Mouse (Mus musculus) mouse trophoblast stem cell (cell line): Measurements from ENCODE around the gene Taf5.

Experiments
- in situ Hi-C, 2 experiments: fragments of 300-500 bp; cut with MseI, MboI; formaldehyde crosslinking; loops; 2 replicates in 1 of 2; 3 replicates in 1 of 2; pipeline ENCODE4 v1.15.1; 2025

Taf5 gene

GRCm38 (mm10) chr19:47067096-47067882 is at the start of gene Taf5:
Gene Taf5, plus strand, starts transcription at chr19:47067746.
- in situ Hi-C loops: no loop called here

- in situ Hi-C loops: no loop called here
These were observed 49.7 kb upstream of the Taf5 start for GRCm38 (mm10) chr19:47017831-47018230.

- in situ Hi-C loops: no loop called here
These were observed 49.2 kb upstream of the Taf5 start for GRCm38 (mm10) chr19:47018330-47018729.

- in situ Hi-C loops: no loop called here
These were observed 48.2 kb upstream of the Taf5 start for GRCm38 (mm10) chr19:47019326-47019725.

GRCm38 (mm10) chr19:47022709-47023108 is 44.8 kb upstream of the Taf5 start:
- in situ Hi-C loops: no loop called here

- in situ Hi-C loops: no loop called here
These were observed 44.0 kb upstream of the Taf5 start for GRCm38 (mm10) chr19:47023546-47023945.

- in situ Hi-C loops: no loop called here
These were observed 42.6 kb upstream of the Taf5 start for GRCm38 (mm10) chr19:47024954-47025353.

GRCm38 (mm10) chr19:47026513-47026912 is 41.0 kb upstream of the Taf5 start:
- in situ Hi-C loops: no loop called here

GRCm38 (mm10) chr19:47029796-47030195 is 37.8 kb upstream of the Taf5 start:
- in situ Hi-C loops: no loop called here

- in situ Hi-C loops: no loop called here
These were observed 35.8 kb upstream of the Taf5 start for GRCm38 (mm10) chr19:47031770-47032169.

GRCm38 (mm10) chr19:47034916-47035315 is 32.6 kb upstream of the Taf5 start:
- in situ Hi-C loops: no loop called here

- in situ Hi-C loops: no loop called here
These were observed 30.9 kb upstream of the Taf5 start for GRCm38 (mm10) chr19:47036596-47036995.

GRCm38 (mm10) chr19:47040720-47041473 is 26.6 kb upstream of the Taf5 start:
- in situ Hi-C loops: no loop called here

- in situ Hi-C loops: no loop called here
These were observed 23.9 kb upstream of the Taf5 start for GRCm38 (mm10) chr19:47043608-47044007.

GRCm38 (mm10) chr19:47046343-47046742 is 21.2 kb upstream of the Taf5 start:
- in situ Hi-C loops: no loop called here

- in situ Hi-C loops: no loop called here
These were observed 20.2 kb upstream of the Taf5 start for GRCm38 (mm10) chr19:47047236-47047833.

GRCm38 (mm10) chr19:47049061-47049460 is 18.5 kb upstream of the Taf5 start:
- in situ Hi-C loops: no loop called here

- in situ Hi-C loops: no loop called here
These were observed 17.7 kb upstream of the Taf5 start for GRCm38 (mm10) chr19:47049840-47050239.

GRCm38 (mm10) chr19:47050271-47051032 is 17.1 kb upstream of the Taf5 start, which contains the start of gene Pcgf6:
Gene Pcgf6, minus strand, starts transcription at chr19:47050906.
- in situ Hi-C loops: no loop called here

- in situ Hi-C loops: no loop called here
These were observed 14.6 kb upstream of the Taf5 start for GRCm38 (mm10) chr19:47052927-47053326.

GRCm38 (mm10) chr19:47053471-47053870 is 14.1 kb upstream of the Taf5 start:
- in situ Hi-C loops: no loop called here

GRCm38 (mm10) chr19:47057684-47058083 is 9.9 kb upstream of the Taf5 start:
- in situ Hi-C loops: no loop called here
